Mouse (Mus musculus) CH12.LX (cell line): ENCODE data around the gene Fam227b. TPM values are rescaled to one million over a fixed set of nuclear protein-coding genes. Genes with fewer than 3 reads are reported as not detected.
A peak's percentile ranks its signal among the peaks of the same experiment; 100 is the strongest.

Source experiments
- DNase-seq: peaks from one replicate; pipeline ENCODE4 v3.0.0-alpha.2; 2013; ENCODE audit errors: extremely low read depth
- H3K27ac ChIP-seq: 2 replicates; pipeline ENCODE4 v1.5.1; 2012; ENCODE audit warnings: low read depth, mild to moderate bottlenecking, control low read depth, moderate library complexity; ENCODE audit not compliant: insufficient read depth
- H3K27me3 ChIP-seq: replicated peaks from 2 replicates; pipeline ENCODE3; 2012; ENCODE audit warnings: inconsistent platforms
- H3K36me3 ChIP-seq, 2 experiments: replicated peaks in 1 of 2; 2 replicates each; pipeline versions ENCODE3 to v1.6.1; 2012; ENCODE audit warnings: inconsistent platforms in 1 of 2, low read length in 1 of 2, mild to moderate bottlenecking in 1 of 2, mixed read lengths in 1 of 2, moderate library complexity in 1 of 2; ENCODE audit not compliant: control insufficient read depth in 1 of 2, insufficient read depth in 1 of 2
- H3K4me1 ChIP-seq, 2 experiments: 2 replicates each; pipeline ENCODE4 v1.6.1; 2012; ENCODE audit warnings: inconsistent platforms in 1 of 2, moderate library complexity in 1 of 2; ENCODE audit not compliant: insufficient read depth in 2 of 2, control insufficient read depth in 1 of 2
- H3K4me2 ChIP-seq: 2 replicates; pipeline ENCODE4 v1.6.1; 2012; ENCODE audit warnings: low read depth, mild to moderate bottlenecking, control low read depth; ENCODE audit not compliant: poor library complexity, insufficient read depth, severe bottlenecking
- H3K4me3 ChIP-seq, 3 experiments: fragments of 150-350 bp in 1 of 3; sonication (generic) in 1 of 3; replicated peaks in 1 of 3; 2 replicates each; pipeline versions ENCODE3 to v1.5.1; 2011 to 2012; ENCODE audit warnings: low read depth in 2 of 3, low read length in 2 of 3, mild to moderate bottlenecking in 2 of 3, moderate library complexity in 2 of 3, control low read depth in 1 of 3, improper control_type of control experiment in 1 of 3, inconsistent platforms in 1 of 3, mixed read lengths in 1 of 3; ENCODE audit not compliant: poor library complexity in 1 of 3
- H3K79me2 ChIP-seq: replicated peaks from 2 replicates; pipeline ENCODE4 v1.6.1; 2012; ENCODE audit warnings: mild to moderate bottlenecking, moderate library complexity; ENCODE audit not compliant: control insufficient read depth, poor library complexity, insufficient read depth, severe bottlenecking; ENCODE audit errors: extremely low read depth
- H3K9ac ChIP-seq: 2 replicates; pipeline ENCODE4 v1.6.1; 2012; ENCODE audit warnings: low read depth, mild to moderate bottlenecking, control low read depth, moderate library complexity; ENCODE audit not compliant: insufficient read depth
- H3K9me3 ChIP-seq: replicated peaks from 2 replicates; pipeline ENCODE3; 2012; ENCODE audit warnings: low read length, inconsistent platforms, mixed read lengths
- CHD2 ChIP-seq: IDR thresholded peaks from 2 replicates; pipeline ENCODE4 v1.6.1; 2011; ENCODE audit warnings: low read length, improper control_type of control experiment
- E2F4 ChIP-seq: IDR thresholded peaks from 2 replicates; pipeline ENCODE4 v1.6.1; 2011; ENCODE audit warnings: low read depth, low read length, improper control_type of control experiment; ENCODE audit not compliant: insufficient replicate concordance
- ELF1 ChIP-seq: IDR thresholded peaks from 2 replicates; pipeline ENCODE4 v1.6.1; 2014; ENCODE audit warnings: low read depth, mild to moderate bottlenecking, inconsistent platforms, low read length, improper control_type of control experiment
- EP300 ChIP-seq: IDR thresholded peaks from 2 replicates; pipeline ENCODE4 v1.6.1; 2011; ENCODE audit warnings: low read length, improper control_type of control experiment
- GABPA ChIP-seq: IDR thresholded peaks from 2 replicates; pipeline ENCODE4 v1.6.1; 2012; ENCODE audit warnings: low read depth, low read length, improper control_type of control experiment, inconsistent platforms; ENCODE audit not compliant: insufficient replicate concordance
- MAZ ChIP-seq: IDR thresholded peaks from 2 replicates; pipeline ENCODE4 v1.6.1; 2012; ENCODE audit warnings: low read depth, mild to moderate bottlenecking, inconsistent platforms, low read length, improper control_type of control experiment, moderate library complexity
- MEF2A ChIP-seq: IDR thresholded peaks from 2 replicates; pipeline ENCODE4 v1.6.1; 2014; ENCODE audit warnings: low read depth, mild to moderate bottlenecking, inconsistent platforms, low read length, improper control_type of control experiment, borderline replicate concordance
- MYC ChIP-seq: IDR thresholded peaks from 2 replicates; pipeline ENCODE4 v1.6.1; 2011; ENCODE audit warnings: low read depth, mild to moderate bottlenecking, improper control_type of control experiment, low read length
- PAX5 ChIP-seq: IDR thresholded peaks from 2 replicates; pipeline ENCODE4 v1.6.1; 2012; ENCODE audit warnings: low read length, inconsistent platforms, mixed read lengths
- SIN3A ChIP-seq: IDR thresholded peaks from 2 replicates; pipeline ENCODE4 v1.6.1; 2012; ENCODE audit warnings: low read length, improper control_type of control experiment, inconsistent platforms
- TCF12 ChIP-seq: IDR thresholded peaks from 2 replicates; pipeline ENCODE4 v1.6.1; 2014; ENCODE audit warnings: low read depth, mild to moderate bottlenecking, inconsistent platforms, low read length, improper control_type of control experiment
- UBTF ChIP-seq: IDR thresholded peaks from 2 replicates; pipeline ENCODE4 v1.6.1; 2012; ENCODE audit warnings: low read depth, mild to moderate bottlenecking, inconsistent platforms, low read length, improper control_type of control experiment, moderate library complexity
- USF2 ChIP-seq: conservative IDR thresholded peaks from 2 replicates; pipeline ENCODE4 v1.6.1; 2011; ENCODE audit warnings: low read depth, low read length, improper control_type of control experiment
- ZKSCAN1 ChIP-seq: IDR thresholded peaks from 2 replicates; pipeline ENCODE4 v1.6.1; 2012; ENCODE audit warnings: low read depth, inconsistent platforms, low read length, improper control_type of control experiment, borderline replicate concordance
- ZMIZ1 ChIP-seq: IDR thresholded peaks from 2 replicates; pipeline ENCODE4 v1.6.1; 2012; ENCODE audit warnings: low read depth, mild to moderate bottlenecking, inconsistent platforms, low read length, improper control_type of control experiment
- dilution Hi-C: fragments of 300-500 bp; cut with MboI; formaldehyde crosslinking; loops from 2 replicates; pipeline ENCODE4 v1.14.3; 2020; ENCODE audit warnings: low sequenced_read_pairs; ENCODE audit not compliant: extremely low pct_unique_long_range_greater_than_20kb, extremely low pct_ligation_motif_present
- in situ Hi-C: fragments of 300-500 bp; cut with MboI; formaldehyde crosslinking; loops from 3 replicates; pipeline ENCODE4 v1.14.3; 2019; ENCODE audit warnings: low sequenced_read_pairs, low pct_ligation_motif_present, low pct_unique_long_range_greater_than_20kb, mixed read lengths
- polyA plus RNA-seq: library from polyadenylated mRNA; unstranded; fragments of >175 nt; gene quantifications from 2 replicates; pipeline ENCODE4 v1.2.1, GENCODE M21; 2012; ENCODE audit warnings: low read depth; ENCODE audit not compliant: insufficient read length
- total RNA-seq, 2 experiments: library from RNA; depleted of rRNA; stranded (reverse); fragments of 300-350 nt in 1 of 2; fragments of >200 nt in 1 of 2; gene quantifications; 2 replicates each; pipeline ENCODE4 v1.2.3; 2012 to 2014

The Fam227b gene
- total and polyA plus RNA-seq, 3 experiments = not detected

- Histone ChIP-seq H3K4me2 (no peak overlapping the region), H3K9me3 (peaks cover 2% of the 10 kb centered on the region), H3K36me3 (peaks cover 25 to 63% of the 10 kb centered on the region in 2 experiments), H3K4me1 (peaks cover 0 to 5% of the 10 kb centered on the region in 2 experiments; a peak in 1 of 4 replicates), H3K27ac (no peak overlapping the region), H3K79me2 (no peaks in the 10 kb centered on the region), H3K9ac (no peak overlapping the region), H3K27me3 (no peaks in the 10 kb centered on the region), H3K4me3 (no peak overlapping the region)
- TF ChIP-seq E2F4 (no peak), ZMIZ1 (no peak), MYC (no peak), PAX5 (no peak), TCF12 (no peak), ZKSCAN1 (no peak), UBTF (no peak), MEF2A (no peak), MAZ (no peak), USF2 (no peak)
- no peak for DNase-seq
- dilution Hi-C loops = no loop called here
- in situ Hi-C loops = no loop called here
Measured at GRCm38 (mm10) chr2:126165277-126166018, 13.6 kb upstream of the Fam227b start.

GRCm38 (mm10) chr2:126147723-126148122 lies 4.1 kb downstream of the Fam227b start:
- Histone ChIP-seq H3K27ac (no peak overlapping the region), H3K27me3 (no peaks in the 10 kb centered on the region), H3K79me2 (no peaks in the 10 kb centered on the region), H3K36me3 (no peaks in the 10 kb centered on the region), H3K9ac (no peak overlapping the region), H3K9me3 (no peaks in the 10 kb centered on the region), H3K4me1 (no peaks in the 10 kb centered on the region), H3K4me2 (no peak overlapping the region), H3K4me3 (no peak overlapping the region)
- TF ChIP-seq MAZ (no peak), ELF1 (no peak), EP300 (no peak), SIN3A (no peak), E2F4 (no peak), GABPA (no peak), CHD2 (no peak), PAX5 (no peak), UBTF (no peak)
- dilution Hi-C loops = no loop called here
- in situ Hi-C loops = no loop called here
- peak; percentile 19 for DNase-seq
